In genomic region chr7:79272789-79273718, GRCm38 (mm10) we compare ENCODE assay signal across 8 mouse cellular contexts. TPM values are rescaled to one million over a fixed set of nuclear protein-coding genes. Genes with fewer than 3 reads are reported as not detected.
DNase-seq lines count a peak whose midpoint lies in the region; ATAC-seq and TF ChIP-seq lines count a peak whose summit lies in the region.

TSS of gene Abhd2 (plus strand) at chr7:79273199.

- CTCF ChIA-PET in Patski (lab: Charles Lee): interaction anchor here (2.0 to 2.5 kb wide), 2 partner anchors 11 to 76 kb away, joined by 6 to 7 read pairs; no protein-coding TSS in a partner anchor

- peak; percentile 93 for DNase-seq in Patski (ENCODE audit: low read depth, low spot score)
- DNase-seq in cerebellum, postnatal 14 days: peak; percentile 100
- DNase-seq in frontal cortex, postnatal 14 days (ENCODE audit: low spot score in 2 of 2): peak; percentile 100
- DNase-seq in layer of hippocampus, postnatal 25 days (ENCODE audit: extremely low spot score in 1 of 2, low spot score in 1 of 2): peak; percentile 100
- DNase-seq in lung, postnatal 25 days (ENCODE audit: low spot score): peak; percentile 100
- peak; percentile 100 for DNase-seq in retina, embryonic 14.5 days (ENCODE audit: low spot score)
- DNase-seq in thymus, postnatal 4 days: peak; percentile 100

- H3K36me3 ChIP-seq in hindbrain, embryonic 13.5 days: no peaks in the 10 kb centered on the region

- peak within 1 kb of the TSS; percentile 92 for H3K27ac ChIP-seq in hindbrain, embryonic 13.5 days

- in situ Hi-C loops in Patski (cut with MboI; ENCODE audit: low pct_unique_long_range_greater_than_20kb): no loop called here

- peak within 1 kb of the TSS; percentile 86 for H3K4me2 ChIP-seq in hindbrain, embryonic 13.5 days

- no peaks in the 10 kb centered on the region for H3K27me3 ChIP-seq in Patski
- no peaks in the 10 kb centered on the region for H3K27me3 ChIP-seq in hindbrain, embryonic 13.5 days

- under 1% methylated on average over 54 of the region's 54 CpGs for WGBS in hindbrain, embryonic 13.5 days

- POLR2A ChIA-PET in Patski (lab: Charles Lee): interaction anchor here (1.3 to 2.1 kb wide), 4 partner anchors 9 to 14 kb away, joined by 3 to 7 read pairs (median 5); no protein-coding TSS in a partner anchor

- H3K9me3 ChIP-seq in hindbrain, embryonic 13.5 days: no peaks in the 10 kb centered on the region

- no peak for TF ChIP-seq CTCF in Patski (IDR thresholded peaks at IDR 0.05)

- ATAC-seq in Patski: peak; percentile 96
- ATAC-seq in hindbrain, embryonic 13.5 days (ENCODE audit: low FRiP score): peak; percentile 100

- H3K9ac ChIP-seq in hindbrain, embryonic 13.5 days: peak within 1 kb of the TSS; percentile 91

- peak within 1 kb of the TSS; percentile 84 for H3K4me3 ChIP-seq in hindbrain, embryonic 13.5 days

- H3K4me1 ChIP-seq in hindbrain, embryonic 13.5 days (replicated peaks): peaks cover 44% of the 10 kb centered on the region

RNA-seq across cellular contexts. Expression of gene Abhd2, which starts in this region (rescaled TPM):
- polyA plus RNA-seq in Patski (2021): 60.0 TPM
- polyA plus RNA-seq in hindbrain, embryonic 13.5 days (2015; fragmentation: Nextera tagmentation; extraction: Ambion mirVana): 17.3 and 19.5 TPM in 2 replicates
- 10 to 100 TPM; 67.1 to 83.8 TPM for total RNA-seq in layer of hippocampus, postnatal 25 days (2021)

Comparison
In these comparisons a context has a peak if more than half of its experiments do, and no peak if none do; other contexts are left out.
1. Peak in every context shown above with its lines: DNase-seq, ATAC-seq, H3K4me3 ChIP-seq and H3K27ac ChIP-seq.